Mouse (Mus musculus): ENCODE results near the gene Ptprb.

Gene Ptprb

GRCm38 (mm10) chr10:116382826-116383685 lies 107.7 kb downstream of the Ptprb start:
- DNase-seq = no peak

DNA sequence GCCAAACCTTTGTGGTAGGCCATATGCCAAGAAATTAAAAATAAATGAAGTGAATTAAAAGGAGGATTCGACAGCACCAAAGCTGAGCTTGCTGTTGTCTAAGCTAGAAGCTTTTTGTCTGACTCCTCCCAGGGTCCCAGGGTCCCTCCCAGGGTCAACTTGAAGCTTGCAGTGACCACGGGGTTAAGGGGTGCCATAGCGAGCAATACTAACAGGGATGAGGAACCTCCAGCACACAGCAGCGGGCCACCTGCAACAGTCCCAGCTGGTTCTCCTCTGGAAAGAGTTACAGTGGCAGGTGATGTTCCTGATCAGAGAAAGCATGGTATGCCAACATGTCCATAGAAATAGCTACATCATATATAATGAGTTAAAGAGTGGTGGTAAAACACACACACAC lies 109.1 kb downstream of the Ptprb start:
- DNase-seq = no peak

GRCm38 (mm10) chr10:116386391-116386885 lies 111.1 kb downstream of the Ptprb start:
- peak; percentile 45 to 48 for DNase-seq

DNA sequence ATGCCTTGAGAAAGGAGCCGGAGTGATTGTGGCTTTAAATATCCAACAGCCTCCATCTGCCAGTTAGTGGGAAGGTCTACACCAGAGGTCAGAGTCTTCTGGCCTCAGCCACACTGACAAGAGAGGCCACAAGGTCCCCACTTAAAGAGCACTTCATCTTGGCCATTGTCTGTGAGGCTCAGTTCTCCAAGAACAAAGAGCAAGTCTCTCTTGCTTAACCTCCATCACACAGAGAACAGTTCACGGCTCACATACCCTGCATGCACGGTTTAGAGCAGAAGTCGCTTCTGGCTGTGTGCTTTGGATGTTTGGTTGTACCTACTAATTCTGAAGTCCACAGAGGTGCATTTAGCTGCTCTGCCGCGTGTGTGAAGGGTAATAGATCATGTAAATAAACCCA lies 113.5 kb downstream of the Ptprb start:
- DNase-seq = no peak

GRCm38 (mm10) chr10:116393790-116394475 lies 118.6 kb downstream of the Ptprb start:
- DNase-seq = no peak

DNA sequence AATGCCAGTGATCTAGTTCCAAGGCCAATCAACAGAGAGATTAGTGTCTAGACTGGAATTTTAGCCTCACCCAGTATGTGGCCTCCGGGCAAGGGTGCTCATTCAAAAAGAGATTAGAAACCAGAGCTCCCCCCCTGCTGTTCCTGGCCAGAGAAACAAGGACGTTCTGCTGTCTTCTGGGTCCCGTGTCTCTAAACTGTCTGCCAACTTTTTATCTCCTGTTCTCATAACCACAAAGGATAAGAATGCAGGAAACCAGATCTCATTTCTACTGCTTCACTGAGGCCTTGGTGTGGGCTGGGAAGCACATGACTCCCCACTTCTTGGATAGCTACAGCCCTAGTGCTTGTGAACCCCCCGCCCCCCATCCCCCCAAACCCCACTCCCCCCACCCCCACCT lies 119.3 kb downstream of the Ptprb start:
- no peak for DNase-seq

- DNase-seq = no peak
These were observed 121.0 kb downstream of the Ptprb start for GRCm38 (mm10) chr10:116396279-116396678.

DNA sequence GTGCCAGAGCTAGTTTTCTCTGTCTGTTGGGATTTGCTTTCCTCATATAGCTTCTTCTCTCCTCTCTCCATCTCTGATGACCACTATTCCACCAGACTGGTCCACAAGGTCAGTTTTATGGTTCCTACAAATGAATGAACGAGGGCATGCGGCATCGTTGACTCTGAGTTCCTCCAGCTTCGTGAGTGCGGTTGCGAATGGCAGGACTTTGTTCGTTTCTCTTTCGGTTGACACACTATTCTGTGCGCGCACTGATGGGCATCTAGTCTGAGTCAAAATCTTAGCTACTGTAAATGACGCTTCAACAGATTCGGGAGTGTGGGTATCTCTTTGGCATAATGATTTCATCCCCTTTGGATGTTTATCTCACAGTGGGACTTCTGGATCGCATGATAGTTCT lies 121.6 kb downstream of the Ptprb start:
- no peak for DNase-seq

DNA sequence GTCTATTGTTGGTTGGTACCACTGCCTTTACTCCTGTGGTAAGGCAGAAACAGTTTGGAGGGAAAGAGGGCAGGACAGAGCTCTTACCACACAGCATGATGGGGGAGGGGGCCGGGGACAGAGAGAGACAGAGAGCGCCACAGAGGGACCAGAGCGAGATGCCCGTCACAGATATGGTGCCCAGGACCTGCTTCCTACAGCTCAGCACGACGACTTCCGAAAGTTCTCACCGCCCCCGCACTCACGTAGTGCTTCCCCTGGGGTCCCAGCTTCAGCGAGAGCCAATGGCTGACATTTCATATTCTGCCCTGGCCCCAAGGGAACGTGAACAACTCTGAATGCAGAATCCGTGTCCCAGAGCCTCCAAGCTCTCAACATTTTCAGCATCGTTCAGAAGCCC lies 122.2 kb downstream of the Ptprb start:
- DNase-seq = no peak

- no peak for DNase-seq
These were observed 122.7 kb downstream of the Ptprb start for GRCm38 (mm10) chr10:116397973-116398372.

- DNase-seq = peak; percentile 38 to 55
These were observed 127.6 kb downstream of the Ptprb start for GRCm38 (mm10) chr10:116402742-116403425.

DNA sequence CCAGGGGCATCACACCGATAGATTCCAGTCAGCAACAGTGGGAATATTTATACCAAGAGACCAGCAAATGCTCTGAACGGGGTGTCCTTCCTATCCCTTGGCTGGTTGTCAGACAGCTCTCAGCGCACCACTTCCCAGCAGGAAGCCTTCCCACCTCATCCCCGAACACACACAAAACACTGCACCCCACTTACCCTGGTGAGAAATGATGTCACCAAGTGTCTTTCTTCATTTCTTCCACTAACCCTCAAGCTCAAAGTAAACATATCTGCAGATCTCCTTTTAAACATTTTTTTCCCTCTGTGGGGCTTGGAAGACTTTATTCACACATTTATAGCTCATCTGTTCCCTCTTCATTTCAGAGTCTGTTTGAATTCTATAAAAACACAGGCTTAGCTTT lies 128.4 kb downstream of the Ptprb start:
- no peak for DNase-seq

GRCm38 (mm10) chr10:116405011-116405410 lies 129.7 kb downstream of the Ptprb start:
- no peak for DNase-seq

GRCm38 (mm10) chr10:116407684-116408359 lies 132.5 kb downstream of the Ptprb start:
- no peak for DNase-seq

DNA sequence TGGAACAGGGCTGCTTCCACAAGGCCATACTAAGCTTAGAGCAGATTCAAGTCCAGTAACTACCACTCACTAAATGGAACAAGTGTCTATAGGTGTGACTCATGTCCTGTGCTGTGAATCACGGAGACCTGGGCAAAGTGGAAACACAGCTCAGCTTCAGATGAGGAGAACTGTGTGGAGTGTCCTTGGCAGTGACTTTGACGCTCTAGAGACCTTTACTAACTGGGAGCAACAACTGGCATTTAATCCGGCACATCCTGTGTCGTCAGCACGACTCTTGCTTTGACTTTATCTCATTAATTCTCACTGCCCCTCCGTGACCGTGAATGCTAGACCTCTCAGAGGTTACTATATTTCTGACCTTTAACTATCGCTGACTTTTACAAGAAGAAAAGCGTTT lies 135.5 kb downstream of the Ptprb start:
- no peak for DNase-seq

DNA sequence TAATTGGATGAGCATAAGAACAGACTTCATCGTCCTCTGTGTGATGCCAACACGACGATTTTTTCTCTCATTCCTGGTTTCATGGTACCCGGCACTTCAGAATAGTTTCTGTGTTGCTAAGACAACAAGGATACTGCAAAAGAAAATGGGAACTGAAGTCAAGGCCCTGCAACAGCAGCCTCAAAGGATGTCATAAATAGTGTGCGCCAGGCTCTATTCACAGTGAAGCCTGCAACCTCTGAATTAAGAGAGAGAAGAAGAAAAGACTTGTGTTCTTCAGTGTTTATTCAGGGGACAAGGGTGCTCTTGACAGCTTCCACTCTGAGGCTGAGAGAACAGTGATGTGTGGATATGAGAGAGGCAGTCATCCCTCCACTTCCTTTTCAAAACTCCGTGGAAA lies 140.8 kb downstream of the Ptprb start:
- no peak for DNase-seq

DNA sequence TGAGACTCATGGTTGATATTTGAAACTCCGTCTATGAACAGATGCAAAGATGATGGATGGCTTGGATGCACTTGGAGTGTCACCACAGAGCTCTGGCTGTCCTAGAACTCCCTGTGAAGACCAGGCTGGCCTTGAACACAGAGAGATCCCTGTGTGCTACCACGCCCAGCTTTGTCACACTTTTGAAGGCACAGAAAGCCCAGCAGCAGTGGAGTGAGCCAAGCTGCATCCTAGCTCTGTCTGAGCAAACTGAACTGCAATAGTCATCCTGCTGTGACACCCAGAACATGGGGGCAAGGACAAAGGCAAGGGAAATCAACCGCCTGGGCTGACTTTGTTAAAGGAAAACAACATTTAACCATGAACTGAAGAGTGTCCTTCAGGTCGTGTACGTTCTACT lies 141.4 kb downstream of the Ptprb start:
- DNase-seq = no peak

GRCm38 (mm10) chr10:116418121-116418726 lies 142.9 kb downstream of the Ptprb start:
- no peak for DNase-seq

DNA sequence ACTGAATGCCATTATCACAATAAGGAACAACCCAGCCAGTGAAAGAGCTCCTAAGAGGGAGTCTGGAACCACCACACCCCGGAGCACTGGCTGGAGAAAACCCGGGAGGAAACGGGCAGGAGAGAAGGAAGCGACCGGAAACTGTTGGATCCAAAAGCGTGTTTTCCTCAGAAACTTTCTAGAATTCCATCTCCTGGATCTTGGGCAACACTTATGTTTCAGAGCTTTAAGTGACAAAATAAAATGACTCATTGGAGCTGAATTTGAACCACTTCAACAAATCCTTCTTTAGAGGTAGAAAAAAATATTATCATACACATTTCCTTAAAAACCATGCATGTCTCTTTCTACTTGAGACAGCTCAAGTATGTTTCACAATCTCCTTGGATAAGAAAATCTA lies 145.7 kb downstream of the Ptprb start:
- no peak for DNase-seq

- no peak for DNase-seq
These were observed 147.2 kb downstream of the Ptprb start for GRCm38 (mm10) chr10:116422551-116422950.

- DNase-seq = peak; percentile 73 to 79
These were observed 149.6 kb downstream of the Ptprb start for GRCm38 (mm10) chr10:116424921-116425320.

DNA sequence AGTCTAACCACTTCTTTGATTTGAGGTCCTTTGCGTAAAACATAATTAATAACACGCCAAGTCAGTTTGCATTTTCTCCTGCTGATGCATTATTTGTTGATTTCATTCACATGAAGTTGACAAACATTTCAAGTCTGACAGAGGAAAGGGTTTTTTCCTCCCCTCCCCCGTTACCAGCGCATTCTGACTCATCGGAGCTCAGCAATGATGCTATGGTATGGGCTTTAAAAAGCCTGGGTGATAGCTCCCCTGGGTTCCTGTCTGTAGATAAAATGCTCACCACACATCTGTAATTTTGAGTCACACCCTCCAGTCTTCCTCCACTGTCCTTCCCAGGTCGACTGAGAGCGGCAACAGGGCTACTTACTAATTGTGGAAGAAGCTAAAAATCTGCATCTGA lies 150.9 kb downstream of the Ptprb start:
- no peak for DNase-seq
